Mouse (Mus musculus) ES-CJ7 (cell line): ENCODE data around the gene Coro1b.
"Not testable (repeated sequence)": the region's sequence is repeated elsewhere in the genome, so short reads cannot be mapped to it uniquely, and the experiment has no call there.

Experiments used
- DNase-seq: peaks from one replicate; pipeline ENCODE4 v3.0.0; 2011; ENCODE audit warnings: low read depth, low spot score

Gene Coro1b

DNA sequence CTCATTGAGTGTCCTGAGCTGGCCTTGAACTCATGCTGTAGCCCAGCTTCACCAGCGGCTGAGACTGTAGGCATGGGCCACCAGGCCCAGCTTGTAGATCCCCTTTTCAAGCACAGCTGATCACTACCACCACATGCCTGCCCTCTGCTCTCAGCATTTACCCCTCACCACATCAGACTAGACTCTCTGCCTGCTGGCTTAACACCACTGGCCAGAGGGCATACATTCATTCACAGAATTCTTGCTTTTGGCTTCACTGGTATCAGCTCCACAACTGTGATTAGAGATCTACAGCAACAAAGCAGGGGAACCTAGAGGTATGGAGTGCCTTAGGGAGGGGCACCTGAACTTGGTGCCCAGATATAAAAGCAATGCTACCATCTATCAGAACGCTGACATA, 27.9 kb upstream of the Coro1b start:
- no peak for DNase-seq

DNA sequence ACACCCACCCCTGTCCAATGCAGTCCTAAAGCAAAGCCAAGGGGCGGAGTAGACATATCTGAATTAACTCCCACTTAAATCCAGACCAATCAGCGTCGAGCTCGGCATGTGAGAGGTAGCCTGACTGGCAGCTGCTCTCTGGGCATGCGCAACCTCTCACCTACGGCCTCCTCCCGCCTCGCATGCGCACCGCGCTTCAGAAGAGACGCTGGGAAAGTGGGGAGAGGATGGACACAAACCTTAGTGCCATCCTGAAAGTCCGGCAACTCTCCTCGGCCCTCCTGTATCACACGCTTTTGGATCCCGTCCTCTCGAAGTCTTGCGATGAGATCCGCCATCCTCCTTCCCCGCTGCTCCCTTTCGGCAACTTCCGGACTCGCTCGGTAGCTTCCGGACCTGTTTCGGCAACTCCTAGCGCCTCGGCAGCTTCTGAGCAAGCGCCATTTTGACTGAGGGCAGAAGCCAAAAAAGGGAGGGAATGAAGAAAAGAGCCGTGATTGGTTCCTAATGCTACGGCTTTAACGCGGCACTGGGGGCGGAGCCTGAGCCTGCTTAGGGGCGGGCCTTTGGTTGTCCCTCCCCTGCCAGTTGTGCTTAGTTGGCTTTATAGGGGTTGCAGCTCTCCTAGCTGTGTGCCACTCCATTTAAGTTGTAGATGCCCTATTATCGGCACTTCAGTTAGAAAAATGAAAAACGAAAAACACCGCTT, 27.2 kb upstream of the Coro1b start:
- peak; percentile 98 for DNase-seq

GRCm38 (mm10) chr19:4121896-4122295, 26.5 kb upstream of the Coro1b start:
- not testable (repeated sequence) for DNase-seq

DNA sequence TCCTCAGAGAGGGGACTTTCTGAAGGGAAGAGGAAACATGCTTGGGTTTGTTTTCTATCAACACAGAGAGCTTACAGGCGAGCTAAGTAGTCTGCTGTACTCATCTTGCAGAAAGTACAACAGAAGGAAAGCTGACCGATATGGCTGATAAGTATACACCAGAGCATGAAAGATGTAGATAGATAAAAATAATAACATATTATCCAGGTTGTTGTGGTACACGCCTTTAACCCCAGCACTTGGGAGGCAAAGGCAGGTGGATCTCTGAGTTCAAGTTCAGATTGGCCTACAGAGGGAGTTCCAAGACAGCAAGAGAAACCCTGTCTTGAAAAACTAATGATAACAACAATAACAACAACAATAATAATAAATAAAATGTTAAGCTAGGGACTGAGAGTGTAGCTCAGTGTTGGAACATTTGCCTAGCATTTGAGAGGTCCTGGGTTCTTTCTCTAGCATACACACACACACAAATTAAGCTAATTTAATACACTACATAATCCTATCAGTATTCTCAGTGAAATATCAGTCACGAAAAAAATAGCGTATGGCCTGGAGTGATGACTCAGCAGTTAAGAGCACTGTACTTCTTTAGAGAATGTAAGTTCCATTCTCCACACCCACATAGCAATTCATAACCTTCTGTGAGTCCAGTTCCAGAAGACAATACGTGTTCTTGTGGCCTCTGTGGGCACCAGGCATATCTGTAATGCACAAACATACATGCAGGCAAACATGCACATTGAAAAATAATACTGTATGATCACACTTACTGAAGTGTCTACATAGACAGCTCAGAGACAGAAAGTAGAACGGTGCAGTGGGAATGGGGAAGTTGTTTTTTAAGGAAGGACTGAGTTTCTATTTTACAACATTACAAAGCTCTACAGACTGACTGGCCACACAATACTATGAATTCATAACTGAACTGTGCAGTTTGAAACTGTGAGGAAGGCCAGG, 25.7 kb upstream of the Coro1b start:
- no peak for DNase-seq

- no peak for DNase-seq
Measured at GRCm38 (mm10) chr19:4124432-4124831, 24.0 kb upstream of the Coro1b start.

- DNase-seq = not testable (repeated sequence)
Measured at GRCm38 (mm10) chr19:4125268-4125667, 23.2 kb upstream of the Coro1b start.

- DNase-seq = peak; percentile 98
Measured at GRCm38 (mm10) chr19:4125741-4126696, 22.4 kb upstream of the Coro1b start, which contains the start of gene Aip. Gene Aip (minus strand): TSS chr19:4125858.

DNA sequence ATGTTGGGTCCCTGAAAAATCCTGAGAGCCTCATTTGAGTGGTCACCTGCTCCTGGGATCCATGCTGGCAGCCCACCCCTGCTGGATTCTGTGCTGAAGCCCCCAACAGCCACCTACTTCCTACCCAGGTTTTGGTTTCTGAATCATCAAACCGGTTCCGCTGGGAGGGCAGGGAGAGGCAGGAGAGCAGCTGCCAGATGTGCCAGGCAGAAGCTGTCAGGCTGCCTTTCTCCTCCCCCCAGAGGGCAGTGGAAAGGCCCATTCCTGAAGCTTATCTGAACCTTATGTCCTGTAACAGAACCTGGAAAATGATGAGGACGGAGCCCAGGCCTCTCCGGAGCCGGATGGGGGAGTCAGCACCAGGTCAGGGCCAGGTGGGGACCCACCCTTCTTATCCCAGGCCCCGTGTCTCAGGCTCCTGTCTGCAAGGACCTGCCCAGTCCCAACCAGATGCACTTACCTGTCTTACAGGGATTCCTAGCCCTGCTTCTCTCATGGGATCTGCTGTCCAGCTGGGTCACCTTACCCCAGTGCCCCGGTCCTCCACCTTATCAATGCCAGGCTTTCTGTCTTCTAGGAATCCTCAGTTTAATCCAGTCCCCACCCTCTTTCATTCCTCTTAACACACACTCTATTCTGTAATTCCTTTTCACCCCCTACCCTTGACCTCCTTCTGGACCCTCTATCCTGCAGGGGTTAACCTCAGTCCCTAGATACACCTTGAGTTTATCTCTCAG, 21.5 kb upstream of the Coro1b start:
- DNase-seq = no peak

DNA sequence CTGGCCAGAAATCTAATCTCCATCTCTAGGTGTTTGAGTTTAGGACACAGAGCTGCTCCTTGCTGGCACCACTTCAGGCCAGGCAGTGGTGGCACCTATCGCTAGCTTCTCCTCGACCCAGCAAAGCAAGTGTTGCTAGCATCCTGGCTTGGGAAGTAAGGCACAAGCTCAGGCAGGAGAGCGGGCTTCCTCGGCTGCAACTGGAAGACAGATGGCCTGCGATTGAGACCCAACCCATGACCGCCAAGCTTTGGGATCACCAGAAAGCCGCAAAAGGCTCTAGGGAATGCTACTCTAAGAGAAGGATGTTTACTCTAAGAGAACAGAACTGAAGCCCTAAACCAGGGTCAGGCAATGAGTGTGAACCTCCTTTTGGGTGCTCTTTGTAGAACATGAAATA, 19.0 kb upstream of the Coro1b start:
- DNase-seq = no peak

DNA sequence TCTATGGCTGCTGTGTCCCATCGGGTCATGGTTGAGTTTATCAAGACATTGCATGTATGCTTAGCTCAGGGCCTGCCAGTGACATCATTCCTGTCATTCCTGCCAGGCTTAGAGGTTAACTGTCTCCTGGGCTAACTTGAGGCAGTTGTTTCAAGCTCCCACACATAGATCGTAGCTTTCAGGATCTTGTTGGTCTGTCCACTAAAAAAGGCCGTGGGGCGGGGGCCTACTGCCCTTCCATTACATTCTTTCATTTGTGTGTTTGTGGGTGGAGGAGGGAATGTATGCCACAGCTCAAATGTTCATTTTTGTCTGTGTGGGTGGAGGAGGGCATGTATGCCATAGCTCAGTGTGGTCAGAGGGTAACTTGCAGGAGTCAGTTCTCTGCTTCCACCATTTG, 18.3 kb upstream of the Coro1b start:
- DNase-seq = no peak

DNA sequence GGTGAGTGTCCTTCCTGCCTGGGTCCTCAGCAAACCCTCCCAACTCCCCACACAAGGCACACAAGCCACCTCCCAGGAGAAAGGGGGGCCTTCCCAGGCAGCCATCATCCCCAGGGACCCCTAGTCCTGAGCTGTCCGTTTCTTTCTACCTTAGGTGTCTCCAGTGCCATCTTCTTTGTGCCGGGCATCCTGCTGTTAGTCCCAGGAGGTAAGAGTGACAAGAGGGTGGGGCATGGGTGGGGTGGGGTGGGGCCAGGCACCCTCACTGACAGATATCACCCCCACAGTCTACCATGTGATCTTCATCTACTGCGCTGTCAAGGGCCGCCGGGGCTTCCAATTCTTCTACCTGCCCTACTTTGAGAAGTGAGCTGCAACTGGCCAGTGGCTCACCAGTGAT, 17.3 kb upstream of the Coro1b start:
- no peak for DNase-seq

GRCm38 (mm10) chr19:4131768-4132167, 16.7 kb upstream of the Coro1b start:
- DNase-seq = no peak

DNA sequence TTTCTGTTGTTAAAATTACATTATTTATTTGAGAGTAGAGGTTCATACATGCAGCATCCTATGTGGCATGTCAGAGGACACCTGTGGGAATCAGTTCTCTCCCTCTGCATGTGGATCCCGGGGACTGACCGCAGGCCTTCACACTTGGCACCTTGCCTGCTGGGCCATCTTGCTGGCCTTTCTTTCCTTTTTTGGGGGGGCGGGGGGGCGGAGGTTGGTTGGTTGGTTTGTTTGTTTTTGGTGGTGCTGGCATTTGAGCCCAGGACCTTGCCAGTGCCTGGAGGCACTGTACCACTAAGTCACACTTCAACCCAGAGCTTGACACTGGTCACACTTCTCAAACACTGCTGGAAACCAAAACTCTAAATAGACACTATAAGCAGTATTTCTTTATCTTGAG, 14.1 kb upstream of the Coro1b start:
- no peak for DNase-seq

DNA sequence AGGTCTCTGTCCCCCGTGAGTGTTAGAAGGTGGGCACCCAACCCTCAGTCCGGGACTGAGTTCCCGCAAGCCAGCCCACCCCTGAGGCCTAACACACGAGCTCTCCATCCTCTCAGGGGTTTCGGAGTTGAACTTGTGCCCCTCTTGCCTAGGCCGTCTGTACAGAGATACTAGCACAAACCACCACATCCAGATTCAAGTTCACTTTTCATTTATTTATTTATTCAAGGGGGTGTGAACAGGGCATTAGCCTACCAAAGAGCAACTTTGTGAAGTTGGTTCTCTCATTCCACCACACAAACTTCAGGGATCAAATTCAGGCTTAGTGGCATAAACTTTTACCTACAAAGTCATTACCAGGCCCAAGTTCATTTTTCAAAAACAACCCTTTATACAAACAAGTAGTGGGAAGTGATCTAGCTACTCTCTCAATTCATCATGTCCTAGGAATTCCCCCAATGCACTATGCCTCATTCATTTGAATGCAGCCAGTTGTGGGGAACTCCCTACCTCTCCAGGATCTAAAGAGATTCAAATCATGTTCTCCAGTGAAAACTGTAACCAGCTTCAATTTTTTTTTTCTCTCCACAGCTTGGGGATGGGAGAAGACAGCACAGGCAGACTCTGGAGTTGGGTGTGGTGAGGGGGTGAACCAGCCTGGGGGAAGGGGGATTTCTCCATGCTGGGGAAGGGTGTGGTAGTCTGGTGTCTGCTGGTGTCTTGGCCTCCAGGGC, 13.0 kb upstream of the Coro1b start:
- DNase-seq = peak; percentile 58

DNA sequence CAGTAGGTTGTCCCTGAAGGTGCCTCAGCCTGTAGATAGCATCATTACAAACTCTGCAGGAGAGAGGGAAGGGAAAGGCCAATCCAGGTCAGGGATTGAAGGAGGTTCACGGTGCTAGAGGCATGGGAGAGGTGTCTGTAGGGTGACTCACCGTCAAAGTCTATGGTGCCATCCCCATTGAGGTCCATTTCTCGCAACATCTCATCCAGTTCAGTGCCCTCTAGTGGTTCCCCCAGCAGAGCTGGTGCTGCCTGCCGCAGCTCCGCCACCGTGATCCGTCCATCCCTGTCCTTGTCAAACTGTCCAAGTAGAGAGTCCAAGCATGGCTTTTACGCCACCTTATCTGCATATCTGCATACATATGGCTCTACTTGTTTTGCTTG, 12.5 kb upstream of the Coro1b start:
- peak; percentile 71 for DNase-seq

- peak; percentile 71 for DNase-seq
Measured at GRCm38 (mm10) chr19:4136463-4136862, 12.0 kb upstream of the Coro1b start.

- no peak for DNase-seq
Measured at GRCm38 (mm10) chr19:4137913-4138312, 10.5 kb upstream of the Coro1b start.

DNA sequence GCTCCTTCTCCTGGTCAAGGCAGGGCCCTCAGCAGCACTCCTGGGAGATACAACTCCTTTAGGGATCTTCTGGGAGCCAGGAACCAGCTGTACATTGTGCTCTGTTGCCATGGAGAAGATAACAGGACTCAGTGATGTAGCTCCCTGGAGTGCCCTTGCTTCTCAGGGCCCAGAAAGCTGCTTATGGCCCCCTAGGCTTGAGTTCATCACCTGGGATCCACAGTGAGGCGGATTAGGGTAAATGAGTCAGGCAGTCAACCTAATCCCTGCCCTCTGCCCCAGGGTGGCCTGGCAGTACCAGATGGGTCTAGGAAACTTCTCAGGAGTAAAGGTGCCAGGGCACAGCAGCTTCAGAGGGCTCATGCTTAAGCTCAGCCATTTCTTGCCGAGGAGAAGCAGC, 9.0 kb upstream of the Coro1b start, which contains the start of gene Gpr152:
Gpr152 (plus strand) TSS at position 342 of the 400 bp plus-strand sequence.
- DNase-seq = no peak

DNA sequence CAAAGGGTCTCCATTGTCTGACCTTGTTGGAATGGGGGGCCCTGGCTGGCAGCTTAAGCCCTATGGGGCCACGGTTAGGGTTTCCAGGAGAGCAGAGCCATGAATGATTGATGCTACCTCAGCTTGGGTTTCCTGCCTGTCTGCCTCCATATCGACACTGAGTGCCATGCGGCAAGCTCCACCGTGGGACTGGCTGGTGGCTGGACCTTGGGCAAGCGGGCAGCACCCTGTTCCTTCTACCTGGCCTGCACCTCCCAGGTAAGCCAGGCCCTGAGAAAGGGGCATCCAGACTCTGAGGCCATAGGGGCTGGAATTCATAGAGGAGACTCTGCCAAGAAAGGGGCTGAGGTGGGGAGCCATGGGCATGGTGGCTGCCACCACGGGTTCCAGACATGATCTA, 8.3 kb upstream of the Coro1b start:
- no peak for DNase-seq
